Mouse (Mus musculus) gastrocnemius, adult 2 months (tissue): ENCODE data around the gene Gm38431. TPM values are rescaled to one million over a fixed set of nuclear protein-coding genes. Genes with fewer than 3 reads are reported as not detected.
A peak's percentile ranks its signal among the peaks of the same experiment; 100 is the strongest.

ENCODE experiments used
- DNase-seq: peaks from one replicate; pipeline ENCODE4 v3.0.0; 2022
- H3K27ac ChIP-seq: fragments of 200-600 bp; 2 replicates; pipeline ENCODE4 v1.8.1; 2022; ENCODE audit warnings: mild to moderate bottlenecking
- H3K4me3 ChIP-seq: fragments of 200-600 bp; 2 replicates; pipeline ENCODE4 v1.8.1; 2022; ENCODE audit warnings: mild to moderate bottlenecking, moderate library complexity
- CTCF ChIP-seq: fragments of 200-600 bp; IDR thresholded peaks from 2 replicates; pipeline ENCODE4 v1.8.1; 2022; ENCODE audit warnings: antibody characterized with exemption, mild to moderate bottlenecking, moderate library complexity
- intact Hi-C: fragments of 180-260 bp; cut with DNase I; formaldehyde crosslinking; loops from one replicate; pipeline ENCODE4 v1.15.1; 2025
- total RNA-seq, 2 experiments: library from RNA; stranded (reverse); gene quantifications; 2 replicates each; pipeline ENCODE4 v1.2.3; 2021

Gm38431 gene
- total RNA-seq, 2 experiments from 2014 or later, result 1.2 to 1.6 TPM

GRCm38 (mm10) chr9:21097793-21098192 is 6.0 kb upstream of the Gm38431 start:
- intact Hi-C loops, result no loop called here
- no peak for TF ChIP-seq CTCF
- Histone ChIP-seq H3K4me3 (no peak overlapping the region), H3K27ac (no peak overlapping the region)
- DNase-seq, result no peak

- DNase-seq, result no peak
- Histone ChIP-seq H3K27ac (no peak overlapping the region), H3K4me3 (no peak overlapping the region)
- no peak for TF ChIP-seq CTCF
- intact Hi-C loops, result no loop called here
Observed at GRCm38 (mm10) chr9:21095958-21096357, 4.2 kb upstream of the Gm38431 start.

- no peak overlapping the region for H3K4me3 ChIP-seq
- DNase-seq, result no peak
- H3K27ac ChIP-seq, result no peak overlapping the region
- intact Hi-C loops, result loop anchor here (5.0 kb wide), 2 partner anchors 39 to 54 kb away; partner anchors contain the start of genes Cdc37 and Tyk2
- no peak for TF ChIP-seq CTCF
Observed at GRCm38 (mm10) chr9:21093423-21093822, 1.6 kb upstream of the Gm38431 start.

GRCm38 (mm10) chr9:21090972-21091706 is 658 bp downstream of the Gm38431 start:
- TF ChIP-seq CTCF, result no peak
- peak overlapping the region; percentile 88 for H3K4me3 ChIP-seq
- DNase-seq, result no peak
- H3K27ac ChIP-seq, result peak overlapping the region; percentile 92
- intact Hi-C loops, result loop anchor here (2.0 to 5.0 kb wide), 3 partner anchors 41 to 58 kb away; partner anchors contain the start of genes Cdc37, Icam5 and Tyk2

- H3K27ac ChIP-seq, result peak overlapping the region; percentile 92; the same call in 1 of the 2 replicates
Observed at GRCm38 (mm10) chr9:21090537-21090936, 1.3 kb downstream of the Gm38431 start.

GRCm38 (mm10) chr9:21083324-21083723 is 8.5 kb downstream of the Gm38431 start:
- no peak for DNase-seq
- no peak overlapping the region for H3K4me3 ChIP-seq

More at GRCm38 (mm10) chr9:21090537-21090936, 1.3 kb downstream of the Gm38431 start:
- intact Hi-C loops, result loop anchor here (2.0 to 5.0 kb wide), 3 partner anchors 42 to 58 kb away; partner anchors contain the start of genes Cdc37, Icam5 and Tyk2
- DNase-seq, result no peak
- no peak for TF ChIP-seq CTCF
- H3K4me3 ChIP-seq, result peak overlapping the region; percentile 88

GRCm38 (mm10) chr9:21081127-21081526 is 10.7 kb downstream of the Gm38431 start:
- Histone ChIP-seq H3K27ac (no peak overlapping the region), H3K4me3 (no peak overlapping the region)
- no peak for TF ChIP-seq CTCF
- peak; percentile 42 for DNase-seq
- intact Hi-C loops, result no loop called here

More at GRCm38 (mm10) chr9:21083324-21083723, 8.5 kb downstream of the Gm38431 start:
- TF ChIP-seq CTCF, result no peak
- H3K27ac ChIP-seq, result no peak overlapping the region
- intact Hi-C loops, result no loop called here

- TF ChIP-seq CTCF, result no peak
- intact Hi-C loops, result no loop called here
- Histone ChIP-seq H3K27ac (no peak overlapping the region), H3K4me3 (no peak overlapping the region)
- DNase-seq, result no peak
Observed at GRCm38 (mm10) chr9:21075625-21076024, 16.2 kb downstream of the Gm38431 start.

- intact Hi-C loops, result loop anchor here (5.0 kb wide), 1 partner anchor 177 kb away; the partner anchor contains the start of gene Eif3g
- peak overlapping the region; percentile 91; the same call in 1 of the 2 replicates for H3K27ac ChIP-seq
Observed at GRCm38 (mm10) chr9:21074173-21074572, 17.6 kb downstream of the Gm38431 start.

GRCm38 (mm10) chr9:21073044-21073840 is 18.6 kb downstream of the Gm38431 start, which contains the start of the genes Gm49373 and Fdx1l:
Gene Gm49373 (minus strand): TSS chr9:21073096.
Gene Fdx1l (minus strand): TSS chr9:21073614.
- H3K4me3 ChIP-seq, result peak within 1 kb of the TSS; percentile 95
- intact Hi-C loops, result loop anchor here (5.0 kb wide), 1 partner anchor 176 kb away; the partner anchor contains the start of gene Eif3g
- no peak for TF ChIP-seq CTCF
- H3K27ac ChIP-seq, result peak within 1 kb of the TSS; percentile 91
- DNase-seq, result peak; percentile 94

More at GRCm38 (mm10) chr9:21074173-21074572, 17.6 kb downstream of the Gm38431 start:
- TF ChIP-seq CTCF, result no peak
- peak overlapping the region; percentile 95; the same call in 1 of the 2 replicates for H3K4me3 ChIP-seq
- DNase-seq, result no peak

- no peak for TF ChIP-seq CTCF
- no peak for DNase-seq
- H3K27ac ChIP-seq, result peak overlapping the region; percentile 91
- intact Hi-C loops, result loop anchor here (5.0 kb wide), 1 partner anchor 175 kb away; the partner anchor contains the start of gene Eif3g
- H3K4me3 ChIP-seq, result peak overlapping the region; percentile 95
Observed at GRCm38 (mm10) chr9:21072641-21073040, 19.2 kb downstream of the Gm38431 start.

GRCm38 (mm10) chr9:21067006-21067684 is 24.7 kb downstream of the Gm38431 start, which contains the start of gene Zglp1:
Gene Zglp1 (minus strand): TSS chr9:21067093.
- intact Hi-C loops, result no loop called here
- TF ChIP-seq CTCF, result no peak
- DNase-seq, result no peak
- Histone ChIP-seq H3K27ac (no peak within 1 kb of the TSS), H3K4me3 (no peak within 1 kb of the TSS)
